Mouse (Mus musculus) heart, postnatal 0 days (tissue): ENCODE measurements at regions not wholly inside any gene's neighbourhood (a gene's known extent, or its start where the extent isn't known, plus 50 kb on each side); places are given as distances from the start of the nearest gene placed in this dataset.

Experiments
- CTCF ChIP-seq: IDR thresholded peaks from 2 replicates; pipeline ENCODE4 v1.5.1; 2016; ENCODE audit warnings: antibody characterized with exemption, control low read depth, low read depth
- EP300 ChIP-seq: IDR thresholded peaks from 2 replicates; pipeline ENCODE4 v1.6.1; 2016; ENCODE audit warnings: antibody characterized with exemption, low read depth

DNA sequence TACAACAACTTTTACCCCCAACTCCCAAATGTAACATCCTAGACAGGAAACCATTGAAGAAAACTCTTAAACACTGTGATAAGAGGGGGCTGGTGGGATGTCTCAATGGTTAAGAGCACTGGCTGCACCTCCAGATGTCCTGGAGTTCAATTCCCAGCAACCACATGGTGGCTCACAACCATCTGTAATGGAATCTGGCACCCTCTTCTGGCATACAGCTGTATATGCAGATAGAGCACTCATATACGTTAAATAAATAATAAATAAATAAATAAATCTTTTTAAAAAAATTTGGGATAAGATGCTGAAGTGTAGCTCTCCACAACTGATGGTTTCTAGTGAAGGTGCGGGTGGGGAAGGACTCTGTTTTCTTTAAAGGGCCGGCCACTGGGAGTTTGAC is 69.3 kb downstream of the Kctd15 start:
- TF ChIP-seq CTCF: no peak
- TF ChIP-seq EP300: no peak
